In genomic region chr2:75133298-75134080, GRCm38 (mm10) we compare ENCODE assay signal across 27 mouse cellular contexts.
DNase-seq lines count a peak whose midpoint lies in the region; ATAC-seq and TF ChIP-seq lines count a peak whose summit lies in the region.
"Had no signal": no experiment of that assay in that cellular context is flagged by ENCODE, and none has a peak within 500 bp of the region (broad histone marks: within the 10 kb centered on the region; RNA-seq: fewer than 3 reads in every experiment).

No protein-coding gene starts in this region.

- no peaks in the 10 kb centered on the region for H3K9me3 ChIP-seq in kidney, postnatal 0 days (replicated peaks; ENCODE audit: low read length)
- no peaks in the 10 kb centered on the region for H3K9me3 ChIP-seq in midbrain, embryonic 14.5 days (ENCODE audit: control insufficient read depth, low read length)
- H3K9me3 ChIP-seq: embryonic facial prominence, embryonic 10.5 days; embryonic facial prominence, embryonic 15.5 days; forebrain, embryonic 13.5 days; heart, embryonic 12.5 days; hindbrain, embryonic 13.5 days; limb, embryonic 13.5 days; lung, embryonic 15.5 days; neural tube, embryonic 12.5 days had no signal

- peak overlapping the region; percentile 76; the same call in 1 of the 2 replicates for H3K27ac ChIP-seq in kidney, adult 2 months (ENCODE audit: insufficient read depth, low read depth, low read length)
- peak overlapping the region; percentile 85 for H3K27ac ChIP-seq in kidney, postnatal 0 days
- H3K27ac ChIP-seq in cerebellum, adult 2 months (ENCODE audit: insufficient read depth, low read length), result no peak overlapping the region
- no peak overlapping the region for H3K27ac ChIP-seq in midbrain, embryonic 14.5 days (replicated peaks; ENCODE audit: low read depth, low read length)
- H3K27ac ChIP-seq: embryonic facial prominence, embryonic 10.5 days; embryonic facial prominence, embryonic 15.5 days; forebrain, embryonic 13.5 days; hindbrain, embryonic 13.5 days; limb, embryonic 13.5 days; lung, embryonic 15.5 days; neural tube, embryonic 12.5 days had no signal

- no peaks in the 10 kb centered on the region for H3K36me3 ChIP-seq in kidney, adult 2 months (ENCODE audit: control insufficient read depth, insufficient read depth, low read length)
- H3K36me3 ChIP-seq in kidney, postnatal 0 days (ENCODE audit: insufficient read depth, low read length), result no peaks in the 10 kb centered on the region
- H3K36me3 ChIP-seq in midbrain, embryonic 14.5 days (ENCODE audit: control insufficient read depth, insufficient read depth, low read length), result no peaks in the 10 kb centered on the region
- H3K36me3 ChIP-seq: embryonic facial prominence, embryonic 10.5 days; embryonic facial prominence, embryonic 15.5 days; heart, embryonic 12.5 days; hindbrain, embryonic 13.5 days; limb, embryonic 13.5 days; lung, embryonic 15.5 days; neural tube, embryonic 12.5 days had no signal

- H3K27me3 ChIP-seq in kidney, adult 2 months (replicated peaks; ENCODE audit: control insufficient read depth, insufficient read depth, low read length), result no peaks in the 10 kb centered on the region
- H3K27me3 ChIP-seq in kidney, postnatal 0 days (ENCODE audit: insufficient read depth, low read length), result 0 out of 2 replicates have a peak, but pooled peaks cover 1% of the 10 kb centered on the region
- no peaks in the 10 kb centered on the region; the same call in 1 of the 2 replicates for H3K27me3 ChIP-seq in cerebellum, adult 2 months (ENCODE audit: control insufficient read depth, insufficient read depth, low read length)
- peaks cover 51% of the 10 kb centered on the region for H3K27me3 ChIP-seq in midbrain, embryonic 14.5 days (ENCODE audit: control insufficient read depth, insufficient read depth, low read length)
- H3K27me3 ChIP-seq: neural tube, embryonic 12.5 days had no signal

- peak overlapping the region; percentile 44; the same call in 1 of the 2 replicates for H3K9ac ChIP-seq in kidney, postnatal 0 days (ENCODE audit: low read depth, low read length)
- H3K9ac ChIP-seq in midbrain, embryonic 14.5 days (replicated peaks; ENCODE audit: low read length), result no peak overlapping the region
- H3K9ac ChIP-seq: embryonic facial prominence, embryonic 15.5 days; forebrain, embryonic 13.5 days; heart, embryonic 12.5 days; hindbrain, embryonic 13.5 days; limb, embryonic 13.5 days; lung, embryonic 15.5 days; neural tube, embryonic 12.5 days had no signal

- no peak for TF ChIP-seq CTCF in kidney, adult 2 months (conservative IDR thresholded peaks at IDR 0.05; ENCODE audit: insufficient read depth, insufficient read length, low read depth, low read length)
- TF ChIP-seq CTCF in kidney, postnatal 0 days (IDR thresholded peaks at IDR 0.05; ENCODE audit: low read depth), result no peak
- no peak for TF ChIP-seq CTCF in cerebellum, adult 2 months (IDR thresholded peaks at IDR 0.05; ENCODE audit: borderline replicate concordance, insufficient read depth, low read depth, low read length)

- no peak for TF ChIP-seq POLR2A in kidney, adult 2 months (IDR thresholded peaks at IDR 0.05; ENCODE audit: low read depth, low read length)
- TF ChIP-seq POLR2A in cerebellum, adult 2 months (IDR thresholded peaks at IDR 0.05; ENCODE audit: borderline replicate concordance, insufficient read depth, low read length), result no peak

- 59% methylated on average over 10 of the region's 10 CpGs for WGBS in kidney, adult 2 months
- 53% methylated on average over 10 of the region's 10 CpGs for WGBS in kidney, postnatal 0 days
- 84% methylated on average over 10 of the region's 10 CpGs for WGBS in cerebellum, adult 2 months
- WGBS in midbrain, embryonic 14.5 days, result 90% methylated on average over 10 of the region's 10 CpGs

- no peak for ATAC-seq in kidney, postnatal 0 days (replicated peaks; ENCODE audit: low FRiP score, low read depth)
- no peak for ATAC-seq in midbrain, embryonic 14.5 days (ENCODE audit: low FRiP score, low TSS enrichment)
- ATAC-seq: forebrain, embryonic 13.5 days; intestine, embryonic 16.5 days had no signal

- peak overlapping the region; percentile 41 for H3K4me2 ChIP-seq in kidney, postnatal 0 days (ENCODE audit: low read length)
- H3K4me2 ChIP-seq in midbrain, embryonic 14.5 days (ENCODE audit: low read length), result no peak overlapping the region
- H3K4me2 ChIP-seq: embryonic facial prominence, embryonic 15.5 days; forebrain, embryonic 13.5 days; heart, embryonic 12.5 days; hindbrain, embryonic 13.5 days; limb, embryonic 13.5 days; liver, embryonic 11.5 days; lung, embryonic 15.5 days; midbrain, embryonic 11.5 days; neural tube, embryonic 12.5 days had no signal

- DNase-seq in gonadal fat pad, adult 2 months (ENCODE audit: low read depth), result peak; percentile 99
- peak; percentile 63 for DNase-seq in kidney, adult 2 months
- DNase-seq in kidney, postnatal 0 days (ENCODE audit: low spot score), result no peak
- DNase-seq in retina, embryonic 14.5 days (ENCODE audit: low spot score), result peak; percentile 54
- no peak for DNase-seq in cerebellum, adult 2 months
- DNase-seq in cerebellum, postnatal 14 days, result no peak
- no peak for DNase-seq in midbrain, embryonic 14.5 days
- DNase-seq: adrenal gland, postnatal 25 days; B cell, adult 2 months; cerebellum, adult 11-12 months; cerebellum, postnatal 10 days; heart, adult 18-20 months; heart, postnatal 4 days; right cerebral cortex, postnatal 14 days; thymus, postnatal 14 days had no signal

- H3K4me1 ChIP-seq in kidney, adult 2 months (ENCODE audit: control insufficient read depth, insufficient read depth, low read length), result no peaks in the 10 kb centered on the region
- H3K4me1 ChIP-seq in kidney, postnatal 0 days (replicated peaks; ENCODE audit: insufficient read depth, low read length), result peaks cover 8% of the 10 kb centered on the region
- H3K4me1 ChIP-seq in cerebellum, adult 2 months (ENCODE audit: control insufficient read depth, insufficient read depth, low read length), result no peaks in the 10 kb centered on the region
- H3K4me1 ChIP-seq in midbrain, embryonic 14.5 days (ENCODE audit: control insufficient read depth, insufficient read depth, low read length), result peaks cover 6% of the 10 kb centered on the region; the same call in 1 of the 2 replicates

- H3K4me3 ChIP-seq in kidney, adult 2 months (ENCODE audit: insufficient read depth, low read depth, low read length), result no peak overlapping the region
- H3K4me3 ChIP-seq in kidney, postnatal 0 days (replicated peaks; ENCODE audit: low read depth, low read length), result peak overlapping the region; percentile 11; the same call in 1 of the 2 replicates
- no peak overlapping the region for H3K4me3 ChIP-seq in cerebellum, adult 2 months (replicated peaks; ENCODE audit: insufficient read depth, low read depth, low read length)
- no peak overlapping the region for H3K4me3 ChIP-seq in midbrain, embryonic 14.5 days (replicated peaks; ENCODE audit: low read depth, low read length)
- H3K4me3 ChIP-seq: embryonic facial prominence, embryonic 10.5 days; embryonic facial prominence, embryonic 15.5 days; forebrain, embryonic 13.5 days; heart, embryonic 12.5 days; hindbrain, embryonic 13.5 days; limb, embryonic 13.5 days; lung, embryonic 15.5 days; myocyte; neural tube, embryonic 12.5 days had no signal

Comparison
In these comparisons a context has a peak if more than half of its experiments do, and no peak if none do; other contexts are left out.
1. DNase-seq: peak in gonadal fat pad, adult 2 months (single experiment), kidney, adult 2 months (single experiment) and retina, embryonic 14.5 days (single experiment); none in kidney, postnatal 0 days (single experiment), cerebellum, adult 2 months (0 of 2), cerebellum, postnatal 14 days (0 of 2) and midbrain, embryonic 14.5 days (single experiment).
2. H3K27ac ChIP-seq: peak in kidney, adult 2 months (single experiment) and kidney, postnatal 0 days (single experiment); none in cerebellum, adult 2 months (single experiment) and midbrain, embryonic 14.5 days (single experiment).